In genomic region chr11:112780394-112780920, GRCm38 (mm10) we compare ENCODE assay signal across 9 mouse cellular contexts. TPM values are rescaled to one million over a fixed set of nuclear protein-coding genes. Genes with fewer than 3 reads are reported as not detected.
DNase-seq lines count a peak whose midpoint lies in the region; ATAC-seq and TF ChIP-seq lines count a peak whose summit lies in the region.
"Had no signal": no experiment of that assay in that cellular context is flagged by ENCODE, and none has a peak within 500 bp of the region (broad histone marks: within the 10 kb centered on the region; RNA-seq: fewer than 3 reads in every experiment).

No protein-coding gene starts in this region.

- 4% methylated on average over 19 of the region's 19 CpGs for WGBS in heart, embryonic 13.5 days
- WGBS in hindbrain, embryonic 11.5 days, result 4% methylated on average over 19 of the region's 19 CpGs
- 4% methylated on average over 19 of the region's 19 CpGs for WGBS in midbrain, embryonic 12.5 days

- peak overlapping the region; percentile 87; the same call in 1 of the 2 replicates for H3K9ac ChIP-seq in heart, embryonic 13.5 days
- peak overlapping the region; percentile 48 for H3K9ac ChIP-seq in hindbrain, embryonic 11.5 days (ENCODE audit: low read depth, low read length)
- no peak overlapping the region for H3K9ac ChIP-seq in midbrain, embryonic 12.5 days (replicated peaks)

- H3K4me2 ChIP-seq in heart, embryonic 13.5 days, result peak overlapping the region; percentile 89
- peak overlapping the region; percentile 93 for H3K4me2 ChIP-seq in hindbrain, embryonic 11.5 days (replicated peaks; ENCODE audit: low read depth, low read length)
- peak overlapping the region; percentile 98 for H3K4me2 ChIP-seq in midbrain, embryonic 12.5 days (replicated peaks)

- peaks cover 48% of the 10 kb centered on the region for H3K4me1 ChIP-seq in heart, embryonic 13.5 days
- H3K4me1 ChIP-seq in cortical plate, adult 2 months (ENCODE audit: control insufficient read depth, insufficient read depth, low read length), result no peaks in the 10 kb centered on the region
- peaks cover 11% of the 10 kb centered on the region for H3K4me1 ChIP-seq in hindbrain, embryonic 11.5 days (replicated peaks; ENCODE audit: control insufficient read depth, insufficient read depth, low read length)
- H3K4me1 ChIP-seq in midbrain, embryonic 12.5 days, result peaks cover 47% of the 10 kb centered on the region

- peaks cover 83% of the 10 kb centered on the region for H3K27me3 ChIP-seq in heart, embryonic 13.5 days (replicated peaks)
- H3K27me3 ChIP-seq in hindbrain, embryonic 11.5 days (ENCODE audit: control insufficient read depth, insufficient read depth, low read length), result peaks cover 13% of the 10 kb centered on the region
- peaks cover 47% of the 10 kb centered on the region for H3K27me3 ChIP-seq in midbrain, embryonic 12.5 days

- intact Hi-C loops in heart, postnatal 25 days (cut with DNase I), result loop anchor here (2.0 to 5.0 kb wide), 2 partner anchors 387 to 1246 kb away; no protein-coding TSS in a partner anchor

- H3K36me3 ChIP-seq in heart, embryonic 13.5 days, result no peaks in the 10 kb centered on the region
- H3K36me3 ChIP-seq in hindbrain, embryonic 11.5 days (ENCODE audit: control insufficient read depth, insufficient read depth, low read length), result no peaks in the 10 kb centered on the region
- peaks cover 10% of the 10 kb centered on the region; the same call in 1 of the 2 replicates for H3K36me3 ChIP-seq in midbrain, embryonic 12.5 days

- no peak for DNase-seq in heart, postnatal 25 days (ENCODE audit: low spot score)
- DNase-seq in hindbrain, embryonic 11.5 days (ENCODE audit: low spot score), result peak; percentile 51
- DNase-seq in c-Kit-positive CD71-positive TER-119-positive erythroid progenitor cells, embryonic 14.5 days (ENCODE audit: low spot score), result no peak
- DNase-seq in frontal cortex, postnatal 14 days (ENCODE audit: low spot score in 2 of 2), result no peak
- DNase-seq in right cerebral cortex, postnatal 14 days, result no peak
- DNase-seq: thymus, postnatal 36 days had no signal

- no peak for TF ChIP-seq CTCF in cortical plate, adult 2 months (IDR thresholded peaks at IDR 0.05; ENCODE audit: extremely low read depth, insufficient read depth, low read length)

- peak overlapping the region; percentile 74 for H3K27ac ChIP-seq in heart, embryonic 13.5 days (replicated peaks)
- no peak overlapping the region for H3K27ac ChIP-seq in cortical plate, adult 2 months (ENCODE audit: insufficient read depth, low read length)
- H3K27ac ChIP-seq in hindbrain, embryonic 11.5 days (ENCODE audit: low read depth, low read length), result no peak overlapping the region
- no peak overlapping the region for H3K27ac ChIP-seq in midbrain, embryonic 12.5 days (replicated peaks)

- H3K4me3 ChIP-seq in heart, embryonic 13.5 days, result peak overlapping the region; percentile 70; the same call in 1 of the 2 replicates
- peak overlapping the region; percentile 76; the same call in 1 of the 2 replicates for H3K4me3 ChIP-seq in cortical plate, adult 2 months (ENCODE audit: insufficient read depth, low read length)
- H3K4me3 ChIP-seq in hindbrain, embryonic 11.5 days (ENCODE audit: low read depth, low read length), result peak overlapping the region; percentile 87
- H3K4me3 ChIP-seq in midbrain, embryonic 12.5 days, result peak overlapping the region; percentile 83

- ATAC-seq in heart, embryonic 13.5 days (ENCODE audit: extremely low read depth, insufficient number of reproducible peaks, low FRiP score, low TSS enrichment), result no peak
- no peak for ATAC-seq in hindbrain, embryonic 11.5 days (ENCODE audit: low FRiP score)
- ATAC-seq in midbrain, embryonic 12.5 days (ENCODE audit: low FRiP score, low read depth), result no peak

- TF ChIP-seq POLR2A in cortical plate, adult 2 months (IDR thresholded peaks at IDR 0.05; ENCODE audit: extremely low read depth, insufficient read depth, low read length), result no peak

- H3K9me3 ChIP-seq in heart, embryonic 13.5 days, result no peaks in the 10 kb centered on the region
- H3K9me3 ChIP-seq in hindbrain, embryonic 11.5 days (ENCODE audit: control insufficient read depth, low read length), result no peaks in the 10 kb centered on the region
- no peaks in the 10 kb centered on the region for H3K9me3 ChIP-seq in midbrain, embryonic 12.5 days

RNA-seq across cellular contexts. Expression of gene Sox9, which starts 1.6 kb away (rescaled TPM):
- polyA plus RNA-seq in heart, embryonic 13.5 days (2015; fragmentation: Nextera tagmentation; extraction: Ambion mirVana), result 25.6 and 27.8 TPM in 2 replicates
- total RNA-seq in heart, postnatal 25 days (2021), result 1 to 10 TPM; 2.2 to 2.6 TPM
- polyA plus RNA-seq in cortical plate, adult 2 months (2012; rRNA removed), result 19.2 and 21.8 TPM in 2 replicates
- polyA plus RNA-seq in hindbrain, embryonic 11.5 days (2014; fragmentation: Nextera tagmentation; extraction: Ambion mirVana), result 127 and 137 TPM in 2 replicates
- 134 and 147 TPM in 2 replicates for polyA plus RNA-seq in midbrain, embryonic 12.5 days (2016; fragmentation: Nextera tagmentation; extraction: Ambion mirVana)
